Mouse (Mus musculus) testis, postnatal 10 days (tissue): Measurements from ENCODE around the gene Nat8f4.
"Not testable (repeated sequence)": the region's sequence is repeated elsewhere in the genome, so short reads cannot be mapped to it uniquely, and the experiment has no call there.

Experiments
- DNase-seq: peaks from one replicate; pipeline ENCODE4 v3.0.0; 2021; ENCODE audit warnings: low spot score

Nat8f4 gene

GRCm38 (mm10) chr6:85904642-85905061 lies at the start of gene Nat8f4:
TSS of gene Nat8f4 (minus strand) at chr6:85904884.
- DNase-seq: peak; percentile 88

GRCm38 (mm10) chr6:85948549-85948948 lies 43.9 kb upstream of the Nat8f4 start:
- DNase-seq: no peak

GRCm38 (mm10) chr6:85942469-85942868 lies 37.8 kb upstream of the Nat8f4 start:
- DNase-seq: no peak

GRCm38 (mm10) chr6:85938701-85939100 lies 34.0 kb upstream of the Nat8f4 start:
- DNase-seq: no peak

GRCm38 (mm10) chr6:85936508-85937465 lies 32.1 kb upstream of the Nat8f4 start:
- DNase-seq: peak; percentile 86

- DNase-seq: no peak
Measured at GRCm38 (mm10) chr6:85935646-85936045, 31.0 kb upstream of the Nat8f4 start.

GRCm38 (mm10) chr6:85934047-85934446 lies 29.4 kb upstream of the Nat8f4 start:
- DNase-seq: no peak

- no peak for DNase-seq
Measured at GRCm38 (mm10) chr6:85929312-85929711, 24.6 kb upstream of the Nat8f4 start.

GRCm38 (mm10) chr6:85927476-85928464 lies 23.1 kb upstream of the Nat8f4 start:
- DNase-seq: no peak

GRCm38 (mm10) chr6:85926709-85927108 lies 22.0 kb upstream of the Nat8f4 start:
- DNase-seq: no peak

- no peak for DNase-seq
Measured at GRCm38 (mm10) chr6:85923643-85924042, 19.0 kb upstream of the Nat8f4 start.

- DNase-seq: no peak
Measured at GRCm38 (mm10) chr6:85919401-85919800, 14.7 kb upstream of the Nat8f4 start.

GRCm38 (mm10) chr6:85918341-85918740 lies 13.7 kb upstream of the Nat8f4 start:
- not testable (repeated sequence) for DNase-seq

- DNase-seq: no peak
Measured at GRCm38 (mm10) chr6:85916596-85916995, 11.9 kb upstream of the Nat8f4 start.

GRCm38 (mm10) chr6:85915539-85916513 lies 11.1 kb upstream of the Nat8f4 start, which contains the start of gene Nat8f1:
TSS of gene Nat8f1 (minus strand) at chr6:85915687.
- peak; percentile 85 for DNase-seq

- no peak for DNase-seq
Measured at GRCm38 (mm10) chr6:85915141-85915538, 10.5 kb upstream of the Nat8f4 start.

- DNase-seq: no peak
Measured at GRCm38 (mm10) chr6:85911587-85911986, 6.9 kb upstream of the Nat8f4 start, which contains the start of gene Tprkb. TSS of gene Tprkb (plus strand) at chr6:85911865.

GRCm38 (mm10) chr6:85909704-85910103 lies 5.0 kb upstream of the Nat8f4 start:
- no peak for DNase-seq

- DNase-seq: no peak
Measured at GRCm38 (mm10) chr6:85908341-85908740, 3.7 kb upstream of the Nat8f4 start.

- DNase-seq: peak; percentile 51
Measured at GRCm38 (mm10) chr6:85906911-85907351, 2.2 kb upstream of the Nat8f4 start.

GRCm38 (mm10) chr6:85902303-85902702 lies 2.4 kb downstream of the Nat8f4 start:
- DNase-seq: peak; percentile 26
